8 mouse cellular contexts compared by ENCODE assay signal in the genomic region with DNA sequence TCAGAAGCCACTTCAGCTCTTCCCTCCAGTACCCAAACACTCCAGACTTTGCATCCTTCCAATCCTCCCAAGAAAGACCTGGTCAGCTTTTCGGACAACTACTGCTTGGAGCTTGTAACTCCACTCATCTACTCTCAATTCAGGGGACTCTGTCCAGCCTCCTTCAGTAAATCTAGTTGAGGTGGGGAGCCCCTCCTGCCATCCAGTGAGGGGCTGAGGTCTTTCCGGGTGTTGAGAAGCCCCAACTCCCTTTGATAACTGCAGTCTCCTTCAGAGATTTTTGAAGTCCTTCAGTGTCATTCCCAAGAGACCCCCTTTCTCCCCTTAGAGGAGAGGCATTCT. TPM values are rescaled to one million over a fixed set of nuclear protein-coding genes. Genes with fewer than 3 reads are reported as not detected.
DNase-seq lines count a peak whose midpoint lies in the region; ATAC-seq and TF ChIP-seq lines count a peak whose summit lies in the region.

No protein-coding gene starts in this region.

- TF ChIP-seq CTCF in intestine, postnatal 0 days (IDR thresholded peaks at IDR 0.05; ENCODE audit: low read depth), result no peak

- no peaks in the 10 kb centered on the region for H3K9me3 ChIP-seq in kidney, embryonic 16.5 days (ENCODE audit: low read length)
- H3K9me3 ChIP-seq in embryonic facial prominence, embryonic 13.5 days, result no peaks in the 10 kb centered on the region
- no peaks in the 10 kb centered on the region for H3K9me3 ChIP-seq in intestine, postnatal 0 days (ENCODE audit: control insufficient read depth)
- H3K9me3 ChIP-seq in neural tube, embryonic 13.5 days, result no peaks in the 10 kb centered on the region

- peaks cover 10% of the 10 kb centered on the region for H3K4me1 ChIP-seq in kidney, embryonic 16.5 days (ENCODE audit: insufficient read depth, low read length)
- H3K4me1 ChIP-seq in embryonic facial prominence, embryonic 13.5 days, result peaks cover 11% of the 10 kb centered on the region
- no peaks in the 10 kb centered on the region for H3K4me1 ChIP-seq in intestine, postnatal 0 days (replicated peaks; ENCODE audit: control insufficient read depth, insufficient read depth, low read length)
- H3K4me1 ChIP-seq in neural tube, embryonic 13.5 days (replicated peaks), result peaks cover 12% of the 10 kb centered on the region

- no peaks in the 10 kb centered on the region for H3K27me3 ChIP-seq in kidney, embryonic 16.5 days (ENCODE audit: insufficient read depth, low read length)
- no peaks in the 10 kb centered on the region for H3K27me3 ChIP-seq in embryonic facial prominence, embryonic 13.5 days
- H3K27me3 ChIP-seq in intestine, postnatal 0 days (replicated peaks; ENCODE audit: control insufficient read depth, insufficient read depth, low read length), result no peaks in the 10 kb centered on the region
- H3K27me3 ChIP-seq in neural tube, embryonic 13.5 days, result no peaks in the 10 kb centered on the region

- peaks cover 3% of the 10 kb centered on the region; the same call in 1 of the 2 replicates for H3K36me3 ChIP-seq in kidney, embryonic 16.5 days (ENCODE audit: insufficient read depth, low read length)
- H3K36me3 ChIP-seq in embryonic facial prominence, embryonic 13.5 days, result no peaks in the 10 kb centered on the region
- no peaks in the 10 kb centered on the region for H3K36me3 ChIP-seq in intestine, postnatal 0 days (ENCODE audit: control insufficient read depth, insufficient read depth)
- H3K36me3 ChIP-seq in neural tube, embryonic 13.5 days, result no peaks in the 10 kb centered on the region

- peak overlapping the region; percentile 77 for H3K4me2 ChIP-seq in kidney, embryonic 16.5 days (replicated peaks; ENCODE audit: low read depth, low read length)
- peak overlapping the region; percentile 62 for H3K4me2 ChIP-seq in embryonic facial prominence, embryonic 13.5 days
- peak overlapping the region; percentile 87 for H3K4me2 ChIP-seq in intestine, postnatal 0 days (replicated peaks; ENCODE audit: low read depth)
- H3K4me2 ChIP-seq in neural tube, embryonic 13.5 days, result peak overlapping the region; percentile 78

- peak overlapping the region; percentile 96 for H3K4me3 ChIP-seq in kidney, embryonic 16.5 days (ENCODE audit: low read length)
- H3K4me3 ChIP-seq in embryonic facial prominence, embryonic 13.5 days, result peak overlapping the region; percentile 93
- H3K4me3 ChIP-seq in intestine, postnatal 0 days (ENCODE audit: low read depth, low read length), result peak overlapping the region; percentile 76
- H3K4me3 ChIP-seq in neural tube, embryonic 13.5 days, result peak overlapping the region; percentile 69

- 10% methylated on average over 2 of the region's 2 CpGs for WGBS in kidney, embryonic 16.5 days
- WGBS in embryonic facial prominence, embryonic 13.5 days, result 13% methylated on average over 2 of the region's 2 CpGs
- WGBS in intestine, postnatal 0 days, result 34% methylated on average over 2 of the region's 2 CpGs
- WGBS in neural tube, embryonic 13.5 days, result 18% methylated on average over 2 of the region's 2 CpGs

- peak overlapping the region; percentile 88 for H3K27ac ChIP-seq in kidney, embryonic 16.5 days (ENCODE audit: low read length)
- peak overlapping the region; percentile 85 for H3K27ac ChIP-seq in embryonic facial prominence, embryonic 13.5 days
- peak overlapping the region; percentile 57 for H3K27ac ChIP-seq in intestine, postnatal 0 days (ENCODE audit: low read depth, low read length)
- H3K27ac ChIP-seq in neural tube, embryonic 13.5 days (replicated peaks), result peak overlapping the region; percentile 42; the same call in 1 of the 2 replicates

- intact Hi-C loops in left cerebral cortex, postnatal 14 days (cut with DNase I), result no loop called here

- ATAC-seq in kidney, embryonic 16.5 days (ENCODE audit: low FRiP score, low TSS enrichment), result no peak
- ATAC-seq in embryonic facial prominence, embryonic 13.5 days (ENCODE audit: insufficient number of reproducible peaks, insufficient read depth, low FRiP score, low TSS enrichment, low read depth), result no peak
- ATAC-seq in intestine, postnatal 0 days, result no peak
- ATAC-seq in neural tube, embryonic 13.5 days (ENCODE audit: low read depth), result no peak
- no peak for ATAC-seq in CD4-positive, CD25-positive, alpha-beta regulatory T cell, adult 4 months

- peak overlapping the region; percentile 88 for H3K9ac ChIP-seq in kidney, embryonic 16.5 days (replicated peaks; ENCODE audit: low read length)
- peak overlapping the region; percentile 84 for H3K9ac ChIP-seq in embryonic facial prominence, embryonic 13.5 days
- H3K9ac ChIP-seq in intestine, postnatal 0 days (ENCODE audit: low read depth, low read length), result no peak overlapping the region
- peak overlapping the region; percentile 78 for H3K9ac ChIP-seq in neural tube, embryonic 13.5 days

- no peak for DNase-seq in kidney, postnatal 14 days
- no peak for DNase-seq in left cerebral cortex, postnatal 14 days (ENCODE audit: low spot score in 2 of 2)
- no peak for DNase-seq in layer of hippocampus, adult 11-12 months (ENCODE audit: low spot score)

RNA-seq across cellular contexts. Expression of a gene that starts 0.8 kb away (rescaled TPM):
- polyA plus RNA-seq in kidney, embryonic 16.5 days (2015; fragmentation: Nextera tagmentation; extraction: Ambion mirVana), result 33.7 and 34.4 TPM in 2 replicates
- polyA plus RNA-seq in embryonic facial prominence, embryonic 13.5 days (2015; fragmentation: Nextera tagmentation; extraction: Ambion mirVana), result 26.7 and 29.2 TPM in 2 replicates
- polyA plus RNA-seq in intestine, postnatal 0 days (2015; fragmentation: Nextera tagmentation; extraction: Ambion mirVana), result 8.1 and 8.7 TPM in 2 replicates
- polyA plus RNA-seq in neural tube, embryonic 13.5 days (2015; fragmentation: Nextera tagmentation; extraction: Ambion mirVana), result 18.2 and 18.9 TPM in 2 replicates
- polyA plus RNA-seq in CD4-positive, CD25-positive, alpha-beta regulatory T cell, adult 4 months (2017; shearing (Covaris generic)), result 10 to 100 TPM; 21.0 to 25.4 TPM
- 1 to 10 TPM; 4.1 to 5.5 TPM for total RNA-seq in left cerebral cortex, postnatal 14 days (2021)
